Mouse (Mus musculus): ENCODE results near the gene Mrtfb. TPM values are rescaled to one million over a fixed set of nuclear protein-coding genes. Genes with fewer than 3 reads are reported as not detected.
"Not testable (repeated sequence)": the region's sequence is repeated elsewhere in the genome, so short reads cannot be mapped to it uniquely, and the experiment has no call there.

Mrtfb gene
- polyA plus RNA-seq, 1 experiment: 1.8 TPM

GRCm38 (mm10) chr16:13329640-13330039 lies 73.4 kb downstream of the Mrtfb start:
- H3K27ac ChIP-seq (ENCODE audit: control insufficient read depth, insufficient read depth, low read depth, low read length, poor library complexity): no peak overlapping the region
- TF ChIP-seq CTCF (IDR thresholded peaks at IDR 0.05; ENCODE audit: control insufficient read depth, insufficient read depth, low read length) (no peak), POLR2A (IDR thresholded peaks at IDR 0.05; ENCODE audit: borderline replicate concordance, control insufficient read depth, low read depth, low read length) (no peak)
- H3K4me1 ChIP-seq (ENCODE audit: control insufficient read depth, insufficient read depth, low read length): no peaks in the 10 kb centered on the region; the same call in 1 of the 2 replicates
- no peak overlapping the region for H3K4me3 ChIP-seq (replicated peaks; ENCODE audit: control insufficient read depth, low read depth, low read length)
- 68% methylated on average over 3 of the region's 3 CpGs for WGBS

DNA sequence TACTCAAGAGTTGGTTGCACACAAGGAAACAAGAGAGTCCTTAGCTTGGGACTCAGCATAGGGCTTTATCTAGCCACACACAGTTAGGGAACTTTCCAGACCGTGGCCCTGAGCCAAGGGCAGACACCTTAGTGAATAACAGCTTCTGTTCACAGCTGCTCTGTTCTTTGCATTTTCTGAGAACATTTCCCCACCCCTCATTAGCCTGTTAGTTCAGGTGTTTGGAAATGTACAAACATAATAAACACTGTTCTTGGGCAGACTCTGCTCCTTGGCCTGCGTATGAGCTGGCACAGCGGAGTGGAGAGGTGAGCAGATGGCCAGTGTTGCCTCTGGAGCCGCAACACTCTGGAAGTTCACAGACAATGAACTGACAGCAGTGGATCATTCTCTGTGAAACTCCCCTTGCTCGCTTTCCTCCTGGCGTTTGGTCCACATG lies 74.0 kb downstream of the Mrtfb start:
- Histone ChIP-seq H3K4me1 (ENCODE audit: control insufficient read depth, insufficient read depth, low read length) (no peaks in the 10 kb centered on the region; the same call in 1 of the 2 replicates), H3K27ac (ENCODE audit: control insufficient read depth, insufficient read depth, low read depth, low read length, poor library complexity) (no peak overlapping the region)
- WGBS: 80% methylated on average over 6 of the region's 6 CpGs

DNA sequence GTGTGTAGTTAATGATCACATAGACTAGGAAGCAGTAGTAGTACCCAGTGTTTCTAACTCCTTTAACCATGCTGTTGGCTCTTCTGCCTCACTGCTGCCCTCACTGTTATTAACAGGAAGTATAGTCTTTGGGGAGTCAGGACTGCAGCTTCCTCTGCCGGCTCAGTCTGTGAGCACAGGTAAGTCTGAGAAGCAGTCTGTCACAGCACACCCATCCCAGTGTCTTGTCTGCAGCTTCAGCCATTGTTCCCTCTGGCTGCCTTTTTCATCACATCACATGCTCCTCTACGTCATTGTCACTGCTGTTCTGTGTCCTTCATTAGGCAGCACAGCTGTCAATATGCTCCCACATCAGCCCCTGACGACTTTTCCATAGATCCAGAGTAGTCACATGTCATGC lies 75.6 kb downstream of the Mrtfb start:
- TF ChIP-seq CTCF (IDR thresholded peaks at IDR 0.05; ENCODE audit: control insufficient read depth, insufficient read depth, low read length) (no peak), POLR2A (IDR thresholded peaks at IDR 0.05; ENCODE audit: borderline replicate concordance, control insufficient read depth, low read depth, low read length) (no peak)
- no peak overlapping the region for H3K4me3 ChIP-seq (replicated peaks; ENCODE audit: control insufficient read depth, low read depth, low read length)
- H3K4me1 ChIP-seq (ENCODE audit: control insufficient read depth, insufficient read depth, low read length): no peaks in the 10 kb centered on the region; the same call in 1 of the 2 replicates
- 58% methylated on average over 3 of the region's 3 CpGs for WGBS
- H3K27ac ChIP-seq (ENCODE audit: control insufficient read depth, insufficient read depth, low read depth, low read length, poor library complexity): no peak overlapping the region

More for the DNA sequence above, 74.0 kb downstream of the Mrtfb start:
- TF ChIP-seq CTCF (IDR thresholded peaks at IDR 0.05; ENCODE audit: control insufficient read depth, insufficient read depth, low read length) (no peak), POLR2A (IDR thresholded peaks at IDR 0.05; ENCODE audit: borderline replicate concordance, control insufficient read depth, low read depth, low read length) (no peak)
- no peak overlapping the region for H3K4me3 ChIP-seq (replicated peaks; ENCODE audit: control insufficient read depth, low read depth, low read length)

GRCm38 (mm10) chr16:13332536-13332935 lies 76.3 kb downstream of the Mrtfb start:
- 77% methylated on average over 2 of the region's 2 CpGs for WGBS
- Histone ChIP-seq H3K27ac (ENCODE audit: control insufficient read depth, insufficient read depth, low read depth, low read length, poor library complexity) (no peak overlapping the region), H3K4me1 (ENCODE audit: control insufficient read depth, insufficient read depth, low read length) (no peaks in the 10 kb centered on the region; the same call in 1 of the 2 replicates), H3K4me3 (replicated peaks; ENCODE audit: control insufficient read depth, low read depth, low read length) (no peak overlapping the region)
- TF ChIP-seq POLR2A (IDR thresholded peaks at IDR 0.05; ENCODE audit: borderline replicate concordance, control insufficient read depth, low read depth, low read length): no peak
- no peak for TF ChIP-seq CTCF (IDR thresholded peaks at IDR 0.05; ENCODE audit: control insufficient read depth, insufficient read depth, low read length)

DNA sequence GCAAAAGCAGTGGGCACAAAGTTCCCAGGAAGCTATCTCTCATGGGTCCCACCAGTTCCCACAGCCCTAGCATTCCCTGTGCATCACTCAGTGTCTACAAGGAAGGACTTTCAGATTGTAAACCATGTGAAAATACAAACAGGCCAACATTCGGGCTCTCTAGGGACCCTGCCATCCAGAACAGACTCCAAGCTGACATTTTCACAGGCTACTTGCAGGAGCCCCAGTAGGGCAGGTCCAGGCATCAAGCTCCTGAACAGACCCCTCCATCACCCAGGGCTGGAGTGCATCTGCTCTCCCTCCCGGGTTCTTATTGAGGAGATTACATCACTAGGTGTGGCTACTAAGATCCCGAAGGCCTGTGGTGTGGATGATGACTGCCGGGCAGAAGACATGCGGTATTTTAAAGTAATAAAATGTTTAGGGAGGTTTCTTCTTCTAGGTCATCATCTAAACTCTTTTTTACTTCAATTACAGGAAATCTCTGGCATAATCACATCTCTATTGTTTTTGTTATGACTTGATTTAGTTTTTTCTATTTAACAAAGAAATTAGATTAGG lies 77.6 kb downstream of the Mrtfb start:
- Histone ChIP-seq H3K4me3 (replicated peaks; ENCODE audit: control insufficient read depth, low read depth, low read length) (no peak overlapping the region), H3K4me1 (ENCODE audit: control insufficient read depth, insufficient read depth, low read length) (no peaks in the 10 kb centered on the region; the same call in 1 of the 2 replicates), H3K27ac (ENCODE audit: control insufficient read depth, insufficient read depth, low read depth, low read length, poor library complexity) (no peak overlapping the region)
- WGBS: 82% methylated on average over 5 of the region's 5 CpGs
- TF ChIP-seq CTCF (IDR thresholded peaks at IDR 0.05; ENCODE audit: control insufficient read depth, insufficient read depth, low read length) (no peak), POLR2A (IDR thresholded peaks at IDR 0.05; ENCODE audit: borderline replicate concordance, control insufficient read depth, low read depth, low read length) (no peak)

- H3K4me1 ChIP-seq (ENCODE audit: control insufficient read depth, insufficient read depth, low read length): no peaks in the 10 kb centered on the region; the same call in 1 of the 2 replicates
- 66% methylated on average over 5 of the region's 5 CpGs for WGBS
- H3K27ac ChIP-seq (ENCODE audit: control insufficient read depth, insufficient read depth, low read depth, low read length, poor library complexity): no peak overlapping the region
- H3K4me3 ChIP-seq (replicated peaks; ENCODE audit: control insufficient read depth, low read depth, low read length): no peak overlapping the region
- no peak for TF ChIP-seq POLR2A (IDR thresholded peaks at IDR 0.05; ENCODE audit: borderline replicate concordance, control insufficient read depth, low read depth, low read length)
- TF ChIP-seq CTCF (IDR thresholded peaks at IDR 0.05; ENCODE audit: control insufficient read depth, insufficient read depth, low read length): no peak; the same call in 1 of the 2 replicates
Measured at GRCm38 (mm10) chr16:13336503-13337230, 80.4 kb downstream of the Mrtfb start.

- Histone ChIP-seq H3K27ac (ENCODE audit: control insufficient read depth, insufficient read depth, low read depth, low read length, poor library complexity) (no peak overlapping the region), H3K4me1 (ENCODE audit: control insufficient read depth, insufficient read depth, low read length) (no peaks in the 10 kb centered on the region), H3K4me3 (replicated peaks; ENCODE audit: control insufficient read depth, low read depth, low read length) (no peak overlapping the region)
- no peak for TF ChIP-seq CTCF (IDR thresholded peaks at IDR 0.05; ENCODE audit: control insufficient read depth, insufficient read depth, low read length)
- no peak for TF ChIP-seq POLR2A (IDR thresholded peaks at IDR 0.05; ENCODE audit: borderline replicate concordance, control insufficient read depth, low read depth, low read length)
- 70% methylated on average over 4 of the region's 4 CpGs for WGBS
Measured at GRCm38 (mm10) chr16:13338094-13338493, 81.8 kb downstream of the Mrtfb start.

GRCm38 (mm10) chr16:13339433-13339832 lies 83.2 kb downstream of the Mrtfb start:
- WGBS: 77% methylated on average over 6 of the region's 6 CpGs
- no peak for TF ChIP-seq CTCF (IDR thresholded peaks at IDR 0.05; ENCODE audit: control insufficient read depth, insufficient read depth, low read length)
- no peak for TF ChIP-seq POLR2A (IDR thresholded peaks at IDR 0.05; ENCODE audit: borderline replicate concordance, control insufficient read depth, low read depth, low read length)
- Histone ChIP-seq H3K4me3 (replicated peaks; ENCODE audit: control insufficient read depth, low read depth, low read length) (no peak overlapping the region), H3K4me1 (ENCODE audit: control insufficient read depth, insufficient read depth, low read length) (no peaks in the 10 kb centered on the region), H3K27ac (ENCODE audit: control insufficient read depth, insufficient read depth, low read depth, low read length, poor library complexity) (no peak overlapping the region)

GRCm38 (mm10) chr16:13345822-13346221 lies 89.5 kb downstream of the Mrtfb start:
- H3K4me1 ChIP-seq (ENCODE audit: control insufficient read depth, insufficient read depth, low read length); H3K27ac ChIP-seq (ENCODE audit: control insufficient read depth, insufficient read depth, low read depth, low read length, poor library complexity); H3K4me3 ChIP-seq (replicated peaks; ENCODE audit: control insufficient read depth, low read depth, low read length): not testable (repeated sequence)
- 79% methylated on average over 2 of the region's 2 CpGs for WGBS

All from bone marrow, adult 2 months (tissue).